Mouse (Mus musculus) liver, embryonic 16.5 days (tissue): ENCODE measurements around the gene Ngef. TPM values are rescaled to one million over a fixed set of nuclear protein-coding genes. Genes with fewer than 3 reads are reported as not detected.
"Not testable (repeated sequence)": the region's sequence is repeated elsewhere in the genome, so short reads cannot be mapped to it uniquely, and the experiment has no call there.

Source experiments
- ATAC-seq: fragments of 200-750 bp; cut with Nextera tagmentation; 2 replicates; pipeline ENCODE4 v1.8.0; 2017; ENCODE audit warnings: low read depth, mild to moderate bottlenecking, moderate number of reproducible peaks, moderate library complexity
- H3K27ac ChIP-seq: fragments of 300-500 bp; sonication (generic); 2 replicates; pipeline ENCODE4 v1.5.1; 2014; ENCODE audit warnings: mild to moderate bottlenecking, low read length
- H3K27me3 ChIP-seq: fragments of 300-500 bp; sonication (generic); 2 replicates; pipeline ENCODE4 v1.6.1; 2014; ENCODE audit warnings: low read depth, low read length, mixed read lengths; ENCODE audit not compliant: control insufficient read depth, insufficient read depth
- H3K36me3 ChIP-seq: fragments of 300-500 bp; sonication (generic); 2 replicates; pipeline ENCODE4 v1.6.1; 2014; ENCODE audit warnings: mild to moderate bottlenecking; ENCODE audit not compliant: control insufficient read depth, insufficient read depth
- H3K4me1 ChIP-seq: fragments of 300-500 bp; sonication (generic); 2 replicates; pipeline ENCODE4 v1.6.1; 2014; ENCODE audit warnings: low read depth, low read length, mixed read lengths; ENCODE audit not compliant: control insufficient read depth
- H3K4me2 ChIP-seq: fragments of 300-500 bp; sonication (generic); 2 replicates; pipeline ENCODE4 v1.6.1; 2014; ENCODE audit warnings: low read depth, low read length, mixed read lengths
- H3K4me3 ChIP-seq: fragments of 300-500 bp; sonication (generic); 2 replicates; pipeline ENCODE4 v1.5.1; 2014; ENCODE audit warnings: low read depth, mild to moderate bottlenecking, low read length
- H3K9ac ChIP-seq: fragments of 300-500 bp; sonication (generic); 2 replicates; pipeline ENCODE4 v1.6.1; 2014; ENCODE audit warnings: low read depth, low read length
- H3K9me3 ChIP-seq: fragments of 300-500 bp; sonication (generic); replicated peaks from 2 replicates; pipeline ENCODE4 v1.6.1; 2016; ENCODE audit warnings: low read length; ENCODE audit not compliant: control insufficient read depth
- WGBS: fragments of 180-500 bp; shearing (Covaris S2); extraction: QIAGEN DNeasy Blood & Tissue Kit; methylation state at CpG from one replicate; pipeline ENCODE4 v1.1.7; 2014; ENCODE audit not compliant: insufficient replicate concordance; 5-methylcytosine and 5-hydroxymethylcytosine counted together
- polyA plus RNA-seq: library from polyadenylated mRNA; unstranded; fragments of >200 nt; fragmentation: Nextera tagmentation; extraction: Ambion mirVana; gene quantifications from 2 replicates; pipeline ENCODE4 v1.2.1, GENCODE M21; 2015

Gene Ngef
- polyA plus RNA-seq, 1 experiment from 2014 or later: 10.3 TPM

GRCm38 (mm10) chr1:87482546-87482945 is 91.1 kb downstream of the Ngef start:
- Histone ChIP-seq H3K4me1 (no peaks in the 10 kb centered on the region), H3K9ac (no peak overlapping the region), H3K4me3 (no peak overlapping the region), H3K36me3 (no peaks in the 10 kb centered on the region; the same call in 1 of the 2 replicates), H3K4me2 (no peak overlapping the region), H3K27ac (no peak overlapping the region), H3K9me3 (no peaks in the 10 kb centered on the region), H3K27me3 (no peaks in the 10 kb centered on the region)
- WGBS: 64% methylated on average over 4 of the region's 4 CpGs
- no peak for ATAC-seq

GRCm38 (mm10) chr1:87475076-87475895 is 98.4 kb downstream of the Ngef start:
- H3K27me3 ChIP-seq: peaks cover 17% of the 10 kb centered on the region; the same call in 1 of the 2 replicates
- H3K4me2 ChIP-seq: no peak overlapping the region
- no peak overlapping the region for H3K27ac ChIP-seq
- H3K9ac ChIP-seq: no peak overlapping the region
- WGBS: 8% methylated on average over 42 of the region's 42 CpGs
- no peaks in the 10 kb centered on the region for H3K9me3 ChIP-seq
- ATAC-seq: no peak
- H3K4me1 ChIP-seq: no peaks in the 10 kb centered on the region
- no peaks in the 10 kb centered on the region for H3K36me3 ChIP-seq
- H3K4me3 ChIP-seq: no peak overlapping the region

GRCm38 (mm10) chr1:87472576-87472975 is 101.1 kb downstream of the Ngef start:
- ATAC-seq: no peak
- Histone ChIP-seq H3K4me3 (no peak overlapping the region), H3K9ac (no peak overlapping the region), H3K4me1 (no peaks in the 10 kb centered on the region), H3K27me3 (peaks cover 17% of the 10 kb centered on the region; the same call in 1 of the 2 replicates), H3K27ac (no peak overlapping the region), H3K4me2 (no peak overlapping the region), H3K9me3 (no peaks in the 10 kb centered on the region), H3K36me3 (no peaks in the 10 kb centered on the region)
- 61% methylated on average over 7 of the region's 7 CpGs for WGBS

- H3K4me1 ChIP-seq: no peaks in the 10 kb centered on the region
- 0 out of 2 replicates have a peak, but pooled peaks have one; percentile 7 for ATAC-seq
- H3K27me3 ChIP-seq: peaks cover 17% of the 10 kb centered on the region; the same call in 1 of the 2 replicates
- no peak overlapping the region for H3K4me3 ChIP-seq
- H3K36me3 ChIP-seq: no peaks in the 10 kb centered on the region
- H3K27ac ChIP-seq: no peak overlapping the region
- H3K9me3 ChIP-seq: no peaks in the 10 kb centered on the region
- H3K4me2 ChIP-seq: no peak overlapping the region
- no peak overlapping the region for H3K9ac ChIP-seq
- WGBS: 62% methylated on average over 7 of the region's 7 CpGs
Observed at GRCm38 (mm10) chr1:87471914-87472313, 101.8 kb downstream of the Ngef start.

- H3K4me1 ChIP-seq, H3K27me3 ChIP-seq, H3K9me3 ChIP-seq, H3K36me3 ChIP-seq, H3K27ac ChIP-seq, ATAC-seq, H3K9ac ChIP-seq, H3K4me3 ChIP-seq, H3K4me2 ChIP-seq: not testable (repeated sequence)
- WGBS: 54% methylated on average over 10 of the region's 10 CpGs
Observed at GRCm38 (mm10) chr1:87469971-87470370, 103.7 kb downstream of the Ngef start, which contains the start of gene Snorc. Gene Snorc, plus strand, starts transcription at chr1:87470271.

- Histone ChIP-seq H3K27me3 (no peaks in the 10 kb centered on the region), H3K4me3 (no peak overlapping the region), H3K4me1 (no peaks in the 10 kb centered on the region), H3K9ac (no peak overlapping the region), H3K36me3 (no peaks in the 10 kb centered on the region), H3K4me2 (no peak overlapping the region), H3K27ac (no peak overlapping the region), H3K9me3 (no peaks in the 10 kb centered on the region)
- no peak for ATAC-seq
- WGBS: 44% methylated on average over 6 of the region's 6 CpGs
Observed at GRCm38 (mm10) chr1:87468321-87468720, 105.3 kb downstream of the Ngef start.

- H3K4me3 ChIP-seq: no peak overlapping the region
- no peak overlapping the region for H3K4me2 ChIP-seq
- no peaks in the 10 kb centered on the region for H3K4me1 ChIP-seq
- no peaks in the 10 kb centered on the region for H3K36me3 ChIP-seq
- H3K9ac ChIP-seq: no peak overlapping the region
- no peaks in the 10 kb centered on the region for H3K27me3 ChIP-seq
- H3K27ac ChIP-seq: no peak overlapping the region
- WGBS: 59% methylated on average over 9 of the region's 9 CpGs
- no peaks in the 10 kb centered on the region for H3K9me3 ChIP-seq
- ATAC-seq: no peak
Observed at GRCm38 (mm10) chr1:87467469-87467868, 106.2 kb downstream of the Ngef start.

- H3K36me3 ChIP-seq, H3K4me3 ChIP-seq, H3K27me3 ChIP-seq, H3K9ac ChIP-seq, H3K27ac ChIP-seq, H3K4me2 ChIP-seq, H3K4me1 ChIP-seq, H3K9me3 ChIP-seq, ATAC-seq: not testable (repeated sequence)
- 66% methylated on average over 6 of the region's 7 CpGs for whole genome bisulfite sequencing
Observed at GRCm38 (mm10) chr1:87459856-87460255, 113.8 kb downstream of the Ngef start.

- H3K9ac ChIP-seq: no peak overlapping the region
- no peak overlapping the region for H3K4me3 ChIP-seq
- H3K9me3 ChIP-seq: no peaks in the 10 kb centered on the region
- no peaks in the 10 kb centered on the region for H3K36me3 ChIP-seq
- WGBS: 69% methylated on average over 4 of the region's 4 CpGs
- H3K27ac ChIP-seq: no peak overlapping the region
- no peak for ATAC-seq
- H3K4me2 ChIP-seq: no peak overlapping the region
- no peaks in the 10 kb centered on the region for H3K27me3 ChIP-seq
- H3K4me1 ChIP-seq: no peaks in the 10 kb centered on the region
Observed at GRCm38 (mm10) chr1:87458045-87458444, 115.6 kb downstream of the Ngef start.
